Mouse (Mus musculus): Measurements from ENCODE around the gene Ralgapa2. TPM values are rescaled to one million over a fixed set of nuclear protein-coding genes. Genes with fewer than 3 reads are reported as not detected.

Gene Ralgapa2
- total and polyA plus RNA-seq, 3 experiments = 5.6 to 10.3 (median 8.9) TPM

DNA sequence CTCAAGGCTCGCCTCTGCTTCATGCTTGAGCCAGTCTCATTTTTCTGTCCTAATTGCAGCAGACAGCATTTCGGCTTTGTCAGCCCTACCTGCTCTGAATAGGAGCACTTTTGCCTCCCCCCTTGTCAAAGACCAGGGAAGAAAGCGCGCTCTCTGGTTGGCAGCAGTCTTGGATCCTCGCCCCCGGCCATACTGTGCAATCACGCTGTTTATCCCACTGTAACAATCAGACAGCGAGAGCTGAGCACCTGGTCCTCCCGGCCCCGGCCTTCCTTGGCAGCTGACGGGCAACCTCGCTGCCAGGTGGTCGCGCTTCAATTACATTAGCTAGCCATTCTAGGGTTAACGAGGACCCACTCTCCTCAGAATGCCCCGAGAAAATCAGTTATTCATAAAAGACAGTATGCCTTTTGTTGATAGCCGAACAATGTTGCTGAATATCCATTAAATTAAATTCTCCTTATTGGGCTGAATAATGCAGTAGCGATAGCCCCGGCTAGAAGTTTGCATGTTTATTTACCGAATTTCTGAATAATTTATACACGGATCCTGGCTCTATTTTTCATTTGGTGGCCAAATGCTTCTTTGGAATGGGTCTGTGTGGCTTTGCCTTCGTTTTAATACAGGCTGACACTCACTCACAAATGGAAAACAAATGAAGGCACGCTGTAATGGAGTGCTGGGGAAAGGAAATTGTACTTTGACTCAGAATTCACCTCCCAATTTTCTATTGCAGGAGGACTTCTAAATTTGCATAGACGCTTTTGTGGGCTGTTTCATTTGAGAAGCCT is 232.5 kb downstream of the Ralgapa2 start:
- H3K4me2 ChIP-seq (ENCODE audit: insufficient read depth, low read depth, poor library complexity, severe bottlenecking) = peak overlapping the region; percentile 5; the same call in 1 of the 2 replicates
- no peaks in the 10 kb centered on the region for H3K79me2 ChIP-seq (replicated peaks; ENCODE audit: control insufficient read depth, extremely low read depth, insufficient read depth, poor library complexity, severe bottlenecking)
- in situ Hi-C loops (cut with MboI; ENCODE audit: low pct_ligation_motif_present, low pct_unique_long_range_greater_than_20kb, low sequenced_read_pairs) (no loop called here), dilution Hi-C loops (cut with MboI; ENCODE audit: extremely low pct_ligation_motif_present, extremely low pct_unique_long_range_greater_than_20kb, low sequenced_read_pairs) (no loop called here)
- peaks cover 4 to 40% of the 10 kb centered on the region in 2 experiments for H3K4me1 ChIP-seq (ENCODE audit: control insufficient read depth in 1 of 2, insufficient read depth in 2 of 2)
- H3K9ac ChIP-seq (ENCODE audit: insufficient read depth, low read depth) = no peak overlapping the region
- H3K9me3 ChIP-seq (replicated peaks; ENCODE audit: low read length) = no peaks in the 10 kb centered on the region
- DNase-seq (ENCODE audit: extremely low read depth) = peak; percentile 45
- H3K36me3 ChIP-seq (replicated peaks in 1 of 2; ENCODE audit: control insufficient read depth in 1 of 2, insufficient read depth in 1 of 2, low read length in 1 of 2) = peaks cover 0 to 10% of the 10 kb centered on the region in 2 experiments
- H3K27ac ChIP-seq (ENCODE audit: insufficient read depth, low read depth) = no peak overlapping the region
- no peak overlapping the region for H3K4me3 ChIP-seq (replicated peaks in 1 of 3; ENCODE audit: low read depth in 2 of 3, low read length in 2 of 3, poor library complexity in 1 of 3)
- TF ChIP-seq CHD1 (IDR thresholded peaks at IDR 0.05; ENCODE audit: low read depth, low read length) = no peak
- TF ChIP-seq EP300 (IDR thresholded peaks at IDR 0.05; ENCODE audit: low read length) = 0 out of 2 replicates have a peak, but pooled peaks have one; percentile 30
- no peaks in the 10 kb centered on the region for H3K27me3 ChIP-seq (replicated peaks)

- Histone ChIP-seq H3K79me2 (replicated peaks; ENCODE audit: control insufficient read depth, extremely low read depth, insufficient read depth, poor library complexity, severe bottlenecking) (no peaks in the 10 kb centered on the region), H3K4me3 (replicated peaks in 1 of 3; ENCODE audit: low read depth in 2 of 3, low read length in 2 of 3, poor library complexity in 1 of 3) (no peak overlapping the region), H3K27me3 (replicated peaks) (no peaks in the 10 kb centered on the region), H3K36me3 (replicated peaks in 1 of 2; ENCODE audit: control insufficient read depth in 1 of 2, insufficient read depth in 1 of 2, low read length in 1 of 2) (peaks cover 0 to 10% of the 10 kb centered on the region in 2 experiments), H3K4me1 (ENCODE audit: control insufficient read depth in 1 of 2, insufficient read depth in 2 of 2) (peaks cover 4 to 51% of the 10 kb centered on the region in 2 experiments), H3K9ac (ENCODE audit: insufficient read depth, low read depth) (no peak overlapping the region), H3K27ac (ENCODE audit: insufficient read depth, low read depth) (no peak overlapping the region), H3K4me2 (ENCODE audit: insufficient read depth, low read depth, poor library complexity, severe bottlenecking) (no peak overlapping the region), H3K9me3 (replicated peaks; ENCODE audit: low read length) (no peaks in the 10 kb centered on the region)
- no peak for TF ChIP-seq USF1 (IDR thresholded peaks at IDR 0.05; ENCODE audit: low read depth, low read length)
- TF ChIP-seq ZMIZ1 (IDR thresholded peaks at IDR 0.05; ENCODE audit: low read depth, low read length) = no peak
- no peak for TF ChIP-seq CHD2 (IDR thresholded peaks at IDR 0.05; ENCODE audit: low read length)
- TF ChIP-seq GABPA (IDR thresholded peaks at IDR 0.05; ENCODE audit: insufficient replicate concordance, low read depth, low read length) = no peak
- dilution Hi-C loops (cut with MboI; ENCODE audit: extremely low pct_ligation_motif_present, extremely low pct_unique_long_range_greater_than_20kb, low sequenced_read_pairs) = no loop called here
- in situ Hi-C loops (cut with MboI; ENCODE audit: low pct_ligation_motif_present, low pct_unique_long_range_greater_than_20kb, low sequenced_read_pairs) = no loop called here
- no peak for DNase-seq (ENCODE audit: extremely low read depth)
Measured at GRCm38 (mm10) chr2:146278381-146278780, 233.8 kb downstream of the Ralgapa2 start.

DNA sequence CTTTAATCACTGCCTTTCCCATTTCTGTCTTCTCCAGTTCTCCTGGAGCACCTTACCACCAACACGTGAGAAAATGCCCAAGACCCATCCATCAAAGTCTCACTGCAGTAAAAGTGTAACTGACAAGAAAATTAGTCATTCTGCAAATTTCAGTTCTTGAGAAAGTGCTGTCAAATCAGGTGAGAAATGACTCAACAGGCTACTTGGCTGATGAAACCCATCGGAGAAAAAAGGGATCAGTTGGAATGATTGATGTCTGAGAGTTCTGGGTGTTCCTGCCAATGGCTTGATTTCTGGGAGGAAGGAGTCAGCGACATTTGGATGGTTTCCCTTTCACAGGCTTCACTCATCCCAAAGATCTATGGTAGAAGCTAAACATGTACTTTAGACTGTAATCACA is 245.6 kb downstream of the Ralgapa2 start:
- Histone ChIP-seq H3K9me3 (replicated peaks; ENCODE audit: low read length) (no peaks in the 10 kb centered on the region), H3K4me2 (ENCODE audit: insufficient read depth, low read depth, poor library complexity, severe bottlenecking) (0 out of 2 replicates have a peak overlapping the region, but pooled peaks have one; percentile 7), H3K9ac (ENCODE audit: insufficient read depth, low read depth) (no peak overlapping the region), H3K79me2 (replicated peaks; ENCODE audit: control insufficient read depth, extremely low read depth, insufficient read depth, poor library complexity, severe bottlenecking) (no peaks in the 10 kb centered on the region), H3K27ac (ENCODE audit: insufficient read depth, low read depth) (no peak overlapping the region), H3K27me3 (replicated peaks) (no peaks in the 10 kb centered on the region), H3K4me3 (replicated peaks in 1 of 3; ENCODE audit: low read depth in 2 of 3, low read length in 2 of 3, poor library complexity in 1 of 3) (no peak overlapping the region), H3K4me1 (ENCODE audit: control insufficient read depth in 1 of 2, insufficient read depth in 2 of 2) (peaks cover 17 to 75% of the 10 kb centered on the region in 2 experiments), H3K36me3 (replicated peaks in 1 of 2; ENCODE audit: control insufficient read depth in 1 of 2, insufficient read depth in 1 of 2, low read length in 1 of 2) (peaks cover 0 to 18% of the 10 kb centered on the region in 2 experiments)
- in situ Hi-C loops (cut with MboI; ENCODE audit: low pct_ligation_motif_present, low pct_unique_long_range_greater_than_20kb, low sequenced_read_pairs) = loop anchor here (10.0 kb wide), 1 partner anchor 148 kb away; no protein-coding TSS in a partner anchor
- dilution Hi-C loops (cut with MboI; ENCODE audit: extremely low pct_ligation_motif_present, extremely low pct_unique_long_range_greater_than_20kb, low sequenced_read_pairs) = no loop called here
- peak; percentile 65 for DNase-seq (ENCODE audit: extremely low read depth)
- TF ChIP-seq RCOR1 (conservative IDR thresholded peaks at IDR 0.05; ENCODE audit: low read depth, low read length) (peak; percentile 98), ZNF384 (IDR thresholded peaks at IDR 0.05; ENCODE audit: low read depth, low read length) (peak; percentile 60), BHLHE40 (IDR thresholded peaks at IDR 0.05; ENCODE audit: low read depth, low read length) (peak; percentile 99), MEF2A (IDR thresholded peaks at IDR 0.05; ENCODE audit: borderline replicate concordance, low read depth, low read length) (peak; percentile 81; the same call in 1 of the 2 replicates), ZC3H11A (IDR thresholded peaks at IDR 0.05; ENCODE audit: low read depth, low read length) (no peak), USF1 (IDR thresholded peaks at IDR 0.05; ENCODE audit: low read depth, low read length) (no peak), MAX (IDR thresholded peaks at IDR 0.05; ENCODE audit: low read length) (0 out of 2 replicates have a peak, but pooled peaks have one; percentile 32), JUND (conservative IDR thresholded peaks at IDR 0.05; ENCODE audit: low read depth, low read length) (peak; percentile 98), TCF12 (IDR thresholded peaks at IDR 0.05; ENCODE audit: low read depth, low read length) (peak; percentile 86), NELFE (IDR thresholded peaks at IDR 0.05; ENCODE audit: low read depth, low read length) (no peak), ETS1 (conservative IDR thresholded peaks at IDR 0.05; ENCODE audit: low read depth, low read length) (peak; percentile 96), POLR2AphosphoS2 (IDR thresholded peaks at IDR 0.05; ENCODE audit: low read depth, low read length) (no peak), E2F4 (IDR thresholded peaks at IDR 0.05; ENCODE audit: insufficient replicate concordance, low read depth, low read length) (no peak), EP300 (IDR thresholded peaks at IDR 0.05; ENCODE audit: low read length) (peak; percentile 99), HCFC1 (IDR thresholded peaks at IDR 0.05; ENCODE audit: low read depth, low read length) (peak; percentile 24; the same call in 1 of the 2 replicates), MAFK (IDR thresholded peaks at IDR 0.05; ENCODE audit: insufficient replicate concordance, low read length) (peak; percentile 87; the same call in 1 of the 2 replicates), GABPA (IDR thresholded peaks at IDR 0.05; ENCODE audit: insufficient replicate concordance, low read depth, low read length) (no peak), SIN3A (IDR thresholded peaks at IDR 0.05; ENCODE audit: low read length) (peak; percentile 72; the same call in 1 of the 2 replicates), PAX5 (IDR thresholded peaks at IDR 0.05; ENCODE audit: low read length) (no peak), ELF1 (IDR thresholded peaks at IDR 0.05; ENCODE audit: low read depth, low read length) (no peak)
